In genomic region chr2:153441228-153441627, GRCm38 (mm10) we compare ENCODE assay signal across 10 mouse cellular contexts. TPM values are rescaled to one million over a fixed set of nuclear protein-coding genes. Genes with fewer than 3 reads are reported as not detected.
DNase-seq lines count a peak whose midpoint lies in the region; ATAC-seq and TF ChIP-seq lines count a peak whose summit lies in the region.
"Had no signal": no experiment of that assay in that cellular context is flagged by ENCODE, and none has a peak within 500 bp of the region (broad histone marks: within the 10 kb centered on the region; RNA-seq: fewer than 3 reads in every experiment).

No protein-coding gene starts in this region.

- H3K27me3 ChIP-seq in liver, embryonic 11.5 days (replicated peaks; ENCODE audit: control insufficient read depth, insufficient read depth, low read length), result no peaks in the 10 kb centered on the region
- H3K27me3 ChIP-seq in forebrain, embryonic 13.5 days, result no peaks in the 10 kb centered on the region
- H3K27me3 ChIP-seq in intestine, postnatal 0 days (replicated peaks; ENCODE audit: control insufficient read depth, insufficient read depth, low read length), result no peaks in the 10 kb centered on the region
- no peaks in the 10 kb centered on the region for H3K27me3 ChIP-seq in neural tube, embryonic 15.5 days (replicated peaks)

- no peak overlapping the region for H3K9ac ChIP-seq in liver, embryonic 11.5 days (ENCODE audit: low read depth, low read length)
- peak overlapping the region; percentile 6; the same call in 1 of the 2 replicates for H3K9ac ChIP-seq in forebrain, embryonic 13.5 days
- H3K9ac ChIP-seq in intestine, postnatal 0 days (ENCODE audit: low read depth, low read length), result 0 out of 2 replicates have a peak overlapping the region, but pooled peaks have one; percentile 95
- peak overlapping the region; percentile 37; the same call in 1 of the 2 replicates for H3K9ac ChIP-seq in neural tube, embryonic 15.5 days (replicated peaks)
- H3K9ac ChIP-seq: liver, embryonic 14.5 days had no signal

- H3K4me2 ChIP-seq in liver, embryonic 11.5 days, result peak overlapping the region; percentile 98; the same call in 1 of the 2 replicates
- H3K4me2 ChIP-seq in forebrain, embryonic 13.5 days, result peak overlapping the region; percentile 99
- H3K4me2 ChIP-seq in intestine, postnatal 0 days (replicated peaks; ENCODE audit: low read depth), result peak overlapping the region; percentile 99
- H3K4me2 ChIP-seq in neural tube, embryonic 15.5 days, result peak overlapping the region; percentile 97

- no peaks in the 10 kb centered on the region; the same call in 1 of the 2 replicates for H3K36me3 ChIP-seq in liver, embryonic 11.5 days (ENCODE audit: control insufficient read depth, insufficient read depth, low read length)
- peaks cover 3% of the 10 kb centered on the region for H3K36me3 ChIP-seq in forebrain, embryonic 13.5 days (ENCODE audit: poor library complexity, severe bottlenecking)
- H3K36me3 ChIP-seq in intestine, postnatal 0 days (ENCODE audit: control insufficient read depth, insufficient read depth), result no peaks in the 10 kb centered on the region
- no peaks in the 10 kb centered on the region for H3K36me3 ChIP-seq in neural tube, embryonic 15.5 days

- H3K4me3 ChIP-seq in liver, embryonic 11.5 days (ENCODE audit: low read depth, low read length), result no peak overlapping the region
- 0 out of 2 replicates have a peak overlapping the region, but pooled peaks have one; percentile 84 for H3K4me3 ChIP-seq in forebrain, embryonic 13.5 days
- H3K4me3 ChIP-seq in intestine, postnatal 0 days (ENCODE audit: low read depth, low read length), result 0 out of 2 replicates have a peak overlapping the region, but pooled peaks have one; percentile 97
- 0 out of 2 replicates have a peak overlapping the region, but pooled peaks have one; percentile 96 for H3K4me3 ChIP-seq in neural tube, embryonic 15.5 days (replicated peaks)

- no peak for TF ChIP-seq CTCF in intestine, postnatal 0 days (IDR thresholded peaks at IDR 0.05; ENCODE audit: low read depth)

- no peak for ATAC-seq in liver, embryonic 11.5 days (replicated peaks; ENCODE audit: low FRiP score)
- no peak for ATAC-seq in forebrain, embryonic 13.5 days
- peak; percentile 17; the same call in 1 of the 2 replicates for ATAC-seq in intestine, postnatal 0 days
- ATAC-seq in neural tube, embryonic 15.5 days (ENCODE audit: low FRiP score), result no peak

- WGBS in liver, embryonic 11.5 days, result 61% methylated on average over 3 of the region's 3 CpGs
- 49% methylated on average over 3 of the region's 3 CpGs for WGBS in forebrain, embryonic 13.5 days
- WGBS in intestine, postnatal 0 days, result 7% methylated on average over 3 of the region's 3 CpGs
- 28% methylated on average over 3 of the region's 3 CpGs for WGBS in neural tube, embryonic 15.5 days

- DNase-seq in liver, embryonic 11.5 days (ENCODE audit: low spot score), result no peak
- no peak for DNase-seq in liver
- DNase-seq in ovary, postnatal 36 days (ENCODE audit: low spot score), result no peak
- no peak for DNase-seq in layer of hippocampus, postnatal 10 days (ENCODE audit: low spot score in 2 of 2)
- no peak for DNase-seq in lung, postnatal 14 days
- DNase-seq: thymus, postnatal 14 days had no signal

- H3K9me3 ChIP-seq in liver, embryonic 11.5 days (ENCODE audit: control insufficient read depth, low read length), result no peaks in the 10 kb centered on the region
- H3K9me3 ChIP-seq in forebrain, embryonic 13.5 days (replicated peaks), result no peaks in the 10 kb centered on the region
- no peaks in the 10 kb centered on the region for H3K9me3 ChIP-seq in intestine, postnatal 0 days (ENCODE audit: control insufficient read depth)
- no peaks in the 10 kb centered on the region for H3K9me3 ChIP-seq in neural tube, embryonic 15.5 days (replicated peaks)

- H3K27ac ChIP-seq in liver, embryonic 11.5 days (ENCODE audit: low read depth, low read length), result peak overlapping the region; percentile 58; the same call in 1 of the 2 replicates
- peak overlapping the region; percentile 6; the same call in 1 of the 2 replicates for H3K27ac ChIP-seq in forebrain, embryonic 13.5 days
- peak overlapping the region; percentile 97 for H3K27ac ChIP-seq in intestine, postnatal 0 days (ENCODE audit: low read depth, low read length)
- H3K27ac ChIP-seq in neural tube, embryonic 15.5 days (replicated peaks), result 0 out of 2 replicates have a peak overlapping the region, but pooled peaks have one; percentile 24
- H3K27ac ChIP-seq: liver, embryonic 14.5 days had no signal

- H3K4me1 ChIP-seq in liver, embryonic 11.5 days (replicated peaks; ENCODE audit: control insufficient read depth, insufficient read depth, low read length), result peaks cover 72% of the 10 kb centered on the region
- H3K4me1 ChIP-seq in forebrain, embryonic 13.5 days, result peaks cover 64% of the 10 kb centered on the region
- peaks cover 41% of the 10 kb centered on the region for H3K4me1 ChIP-seq in intestine, postnatal 0 days (replicated peaks; ENCODE audit: control insufficient read depth, insufficient read depth, low read length)
- H3K4me1 ChIP-seq in neural tube, embryonic 15.5 days, result peaks cover 73% of the 10 kb centered on the region

RNA-seq across cellular contexts. Expression of gene 4930404H24Rik, which starts 51.4 kb away (rescaled TPM):
- polyA plus RNA-seq in liver, embryonic 11.5 days (2014; fragmentation: Nextera tagmentation; extraction: Ambion mirVana), result not detected in 2 replicates
- polyA plus RNA-seq in forebrain, embryonic 13.5 days (2015; fragmentation: Nextera tagmentation; extraction: Ambion mirVana), result not detected in 2 replicates
- polyA plus RNA-seq in intestine, postnatal 0 days (2015; fragmentation: Nextera tagmentation; extraction: Ambion mirVana), result not detected in 2 replicates
- not detected in 2 replicates for polyA plus RNA-seq in neural tube, embryonic 15.5 days (2015; fragmentation: Nextera tagmentation; extraction: Ambion mirVana)
- total RNA-seq in layer of hippocampus, postnatal 10 days (2021), result not detected
- polyA plus RNA-seq: liver, embryonic 14.5 days had no signal

Comparison
In these comparisons a context has a peak if more than half of its experiments do, and no peak if none do; other contexts are left out.
1. H3K27ac ChIP-seq: peak in every context shown above with its lines; median percentile 97 in intestine, postnatal 0 days; 58 in liver, embryonic 11.5 days; 24 in neural tube, embryonic 15.5 days; 6 in forebrain, embryonic 13.5 days.